Mouse (Mus musculus): ENCODE measurements around the gene Btd. TPM values are rescaled to one million over a fixed set of nuclear protein-coding genes. Genes with fewer than 3 reads are reported as not detected.

Gene Btd
- polyA plus RNA-seq, 2 experiments, result 7.6 to 8.8 TPM

- 55% methylated on average over 4 of the region's 4 CpGs for WGBS (ENCODE audit: insufficient replicate concordance)
- Histone ChIP-seq H3K4me3 (ENCODE audit: insufficient read depth in 1 of 2, low read depth in 2 of 2, low read length in 2 of 2) (no peak overlapping the region), H3K27ac (no peak overlapping the region), H3K27me3 (ENCODE audit: control insufficient read depth, insufficient read depth, low read length) (no peaks in the 10 kb centered on the region), H3K4me2 (ENCODE audit: low read depth) (no peak overlapping the region), H3K36me3 (replicated peaks; ENCODE audit: control insufficient read depth, insufficient read depth, low read depth) (no peaks in the 10 kb centered on the region), H3K9me3 (ENCODE audit: control insufficient read depth, low read length) (no peaks in the 10 kb centered on the region), H3K9ac (replicated peaks) (no peak overlapping the region), H3K4me1 (replicated peaks; ENCODE audit: control insufficient read depth in 2 of 2, insufficient read depth in 2 of 2, low read length in 1 of 2) (no peaks in the 10 kb centered on the region)
- DNase-seq (ENCODE audit: low read depth in 3 of 3, low spot score in 3 of 3), result no peak
- peak; percentile 46; the same call in 1 of the 2 replicates for TF ChIP-seq CTCF (IDR thresholded peaks at IDR 0.05; ENCODE audit: low read depth)
- TF ChIP-seq EP300 (IDR thresholded peaks at IDR 0.05; ENCODE audit: low read depth), result no peak
- no peak for ATAC-seq (ENCODE audit: insufficient read depth)
These were observed 28.8 kb upstream of the Btd start for GRCm38 (mm10) chr14:31611986-31612385.

- 62% methylated on average over 5 of the region's 5 CpGs for WGBS (ENCODE audit: insufficient replicate concordance)
- no peak for DNase-seq (ENCODE audit: low read depth in 3 of 3, low spot score in 3 of 3)
These were observed 27.2 kb upstream of the Btd start for GRCm38 (mm10) chr14:31613671-31614070.

GRCm38 (mm10) chr14:31617204-31617603 is 23.6 kb upstream of the Btd start:
- ATAC-seq (ENCODE audit: insufficient read depth), result no peak
- no peak overlapping the region for H3K27ac ChIP-seq
- DNase-seq (ENCODE audit: low read depth in 3 of 3, low spot score in 3 of 3), result no peak

More at GRCm38 (mm10) chr14:31613671-31614070, 27.2 kb upstream of the Btd start:
- TF ChIP-seq CTCF (IDR thresholded peaks at IDR 0.05; ENCODE audit: low read depth) (no peak), EP300 (IDR thresholded peaks at IDR 0.05; ENCODE audit: low read depth) (no peak)
- Histone ChIP-seq H3K27ac (no peak overlapping the region), H3K4me2 (ENCODE audit: low read depth) (no peak overlapping the region), H3K4me3 (ENCODE audit: insufficient read depth in 1 of 2, low read depth in 2 of 2, low read length in 2 of 2) (no peak overlapping the region), H3K36me3 (replicated peaks; ENCODE audit: control insufficient read depth, insufficient read depth, low read depth) (no peaks in the 10 kb centered on the region), H3K4me1 (replicated peaks; ENCODE audit: control insufficient read depth in 2 of 2, insufficient read depth in 2 of 2, low read length in 1 of 2) (0 out of 4 replicates have a peak, but pooled peaks cover 0 to 1% of the 10 kb centered on the region in 2 experiments), H3K27me3 (ENCODE audit: control insufficient read depth, insufficient read depth, low read length) (no peaks in the 10 kb centered on the region), H3K9me3 (ENCODE audit: control insufficient read depth, low read length) (no peaks in the 10 kb centered on the region), H3K9ac (replicated peaks) (no peak overlapping the region)
- ATAC-seq (ENCODE audit: insufficient read depth), result no peak

GRCm38 (mm10) chr14:31617997-31618396 is 22.8 kb upstream of the Btd start:
- 52% methylated on average over 3 of the region's 3 CpGs for WGBS (ENCODE audit: insufficient replicate concordance)
- Histone ChIP-seq H3K4me1 (replicated peaks; ENCODE audit: control insufficient read depth in 2 of 2, insufficient read depth in 2 of 2, low read length in 1 of 2) (peaks cover 0 to 1% of the 10 kb centered on the region in 2 experiments; a peak in 1 of 4 replicates), H3K36me3 (replicated peaks; ENCODE audit: control insufficient read depth, insufficient read depth, low read depth) (no peaks in the 10 kb centered on the region), H3K9ac (replicated peaks) (no peak overlapping the region), H3K4me2 (ENCODE audit: low read depth) (no peak overlapping the region), H3K9me3 (ENCODE audit: control insufficient read depth, low read length) (no peaks in the 10 kb centered on the region), H3K27me3 (ENCODE audit: control insufficient read depth, insufficient read depth, low read length) (no peaks in the 10 kb centered on the region), H3K4me3 (ENCODE audit: insufficient read depth in 1 of 2, low read depth in 2 of 2, low read length in 2 of 2) (no peak overlapping the region), H3K27ac (no peak overlapping the region)
- DNase-seq (ENCODE audit: low read depth in 3 of 3, low spot score in 3 of 3) (no peak), ATAC-seq (ENCODE audit: insufficient read depth) (no peak)
- TF ChIP-seq EP300 (IDR thresholded peaks at IDR 0.05; ENCODE audit: low read depth) (no peak), CTCF (IDR thresholded peaks at IDR 0.05; ENCODE audit: low read depth) (no peak)

More at GRCm38 (mm10) chr14:31617204-31617603, 23.6 kb upstream of the Btd start:
- Histone ChIP-seq H3K4me1 (replicated peaks; ENCODE audit: control insufficient read depth in 2 of 2, insufficient read depth in 2 of 2, low read length in 1 of 2) (peaks cover 0 to 1% of the 10 kb centered on the region in 2 experiments; a peak in 1 of 4 replicates), H3K4me2 (ENCODE audit: low read depth) (no peak overlapping the region), H3K9me3 (ENCODE audit: control insufficient read depth, low read length) (no peaks in the 10 kb centered on the region), H3K27me3 (ENCODE audit: control insufficient read depth, insufficient read depth, low read length) (no peaks in the 10 kb centered on the region), H3K36me3 (replicated peaks; ENCODE audit: control insufficient read depth, insufficient read depth, low read depth) (no peaks in the 10 kb centered on the region), H3K4me3 (ENCODE audit: insufficient read depth in 1 of 2, low read depth in 2 of 2, low read length in 2 of 2) (no peak overlapping the region), H3K9ac (replicated peaks) (no peak overlapping the region)
- no peak for TF ChIP-seq CTCF (IDR thresholded peaks at IDR 0.05; ENCODE audit: low read depth)
- TF ChIP-seq EP300 (IDR thresholded peaks at IDR 0.05; ENCODE audit: low read depth), result no peak
- WGBS (ENCODE audit: insufficient replicate concordance), result 80% methylated on average over 9 of the region's 9 CpGs

GRCm38 (mm10) chr14:31620591-31621223 is 20.1 kb upstream of the Btd start:
- WGBS (ENCODE audit: insufficient replicate concordance), result 77% methylated on average over 9 of the region's 9 CpGs
- no peak for TF ChIP-seq EP300 (IDR thresholded peaks at IDR 0.05; ENCODE audit: low read depth)
- no peak for TF ChIP-seq CTCF (IDR thresholded peaks at IDR 0.05; ENCODE audit: low read depth)
- Histone ChIP-seq H3K4me1 (replicated peaks; ENCODE audit: control insufficient read depth in 2 of 2, insufficient read depth in 2 of 2, low read length in 1 of 2) (peaks cover 0 to 1% of the 10 kb centered on the region in 2 experiments; a peak in 1 of 4 replicates), H3K9me3 (ENCODE audit: control insufficient read depth, low read length) (no peaks in the 10 kb centered on the region), H3K27me3 (ENCODE audit: control insufficient read depth, insufficient read depth, low read length) (no peaks in the 10 kb centered on the region), H3K4me2 (ENCODE audit: low read depth) (no peak overlapping the region), H3K27ac (no peak overlapping the region), H3K36me3 (replicated peaks; ENCODE audit: control insufficient read depth, insufficient read depth, low read depth) (no peaks in the 10 kb centered on the region), H3K4me3 (ENCODE audit: insufficient read depth in 1 of 2, low read depth in 2 of 2, low read length in 2 of 2) (no peak overlapping the region), H3K9ac (replicated peaks) (no peak overlapping the region)
- no peak for DNase-seq (ENCODE audit: low read depth in 3 of 3, low spot score in 3 of 3)
- ATAC-seq (ENCODE audit: insufficient read depth), result no peak
